Comparison of ENCODE assay signal across 9 mouse cellular contexts in genomic region chr19:37531200-37531845, GRCm38 (mm10). TPM values are rescaled to one million over a fixed set of nuclear protein-coding genes. Genes with fewer than 3 reads are reported as not detected.
DNase-seq lines count a peak whose midpoint lies in the region; ATAC-seq and TF ChIP-seq lines count a peak whose summit lies in the region.
"Had no signal": no experiment of that assay in that cellular context is flagged by ENCODE, and none has a peak within 500 bp of the region (broad histone marks: within the 10 kb centered on the region; RNA-seq: fewer than 3 reads in every experiment).

No protein-coding gene starts in this region.

- no peak overlapping the region for H3K4me3 ChIP-seq in intestine, postnatal 0 days (ENCODE audit: low read depth, low read length)
- no peak overlapping the region for H3K4me3 ChIP-seq in intestine, embryonic 15.5 days (replicated peaks)
- no peak overlapping the region for H3K4me3 ChIP-seq in MEL (ENCODE audit: control insufficient read depth in 1 of 2, insufficient read depth in 1 of 2, low read depth in 2 of 2, low read length in 2 of 2)
- no peak overlapping the region for H3K4me3 ChIP-seq in intestine, embryonic 16.5 days (ENCODE audit: low read length)
- no peak overlapping the region for H3K4me3 ChIP-seq in midbrain, embryonic 10.5 days
- H3K4me3 ChIP-seq: neural tube, embryonic 12.5 days had no signal

- TF ChIP-seq POLR2A in MEL (IDR thresholded peaks at IDR 0.05; ENCODE audit: control insufficient read depth in 1 of 2, insufficient read depth in 1 of 2, low read depth in 1 of 2, low read length in 2 of 2, poor library complexity in 1 of 2), result no peak

- no peaks in the 10 kb centered on the region for H3K9me3 ChIP-seq in intestine, postnatal 0 days (ENCODE audit: control insufficient read depth)
- H3K9me3 ChIP-seq in intestine, embryonic 15.5 days, result no peaks in the 10 kb centered on the region
- no peaks in the 10 kb centered on the region for H3K9me3 ChIP-seq in MEL (replicated peaks; ENCODE audit: insufficient read depth, low read length)
- H3K9me3 ChIP-seq in intestine, embryonic 16.5 days (ENCODE audit: control insufficient read depth, low read length), result no peaks in the 10 kb centered on the region
- H3K9me3 ChIP-seq in midbrain, embryonic 10.5 days (replicated peaks), result no peaks in the 10 kb centered on the region
- H3K9me3 ChIP-seq: neural tube, embryonic 12.5 days had no signal

- H3K27ac ChIP-seq in intestine, postnatal 0 days (ENCODE audit: low read depth, low read length), result no peak overlapping the region
- no peak overlapping the region for H3K27ac ChIP-seq in intestine, embryonic 15.5 days
- no peak overlapping the region for H3K27ac ChIP-seq in MEL (ENCODE audit: control insufficient read depth, low read depth, low read length)
- H3K27ac ChIP-seq in intestine, embryonic 16.5 days (ENCODE audit: low read length), result no peak overlapping the region
- no peak overlapping the region for H3K27ac ChIP-seq in midbrain, embryonic 10.5 days (replicated peaks)
- H3K27ac ChIP-seq: neural tube, embryonic 12.5 days had no signal

- no peaks in the 10 kb centered on the region for H3K36me3 ChIP-seq in intestine, postnatal 0 days (ENCODE audit: control insufficient read depth, insufficient read depth)
- H3K36me3 ChIP-seq in intestine, embryonic 15.5 days, result no peaks in the 10 kb centered on the region
- H3K36me3 ChIP-seq in MEL (ENCODE audit: control insufficient read depth in 1 of 2, insufficient read depth in 2 of 2, low read length in 2 of 2), result peaks cover 0 to 19% of the 10 kb centered on the region in 2 experiments; a peak in 2 of 4 replicates
- no peaks in the 10 kb centered on the region for H3K36me3 ChIP-seq in intestine, embryonic 16.5 days (ENCODE audit: control insufficient read depth, insufficient read depth, low read length)
- H3K36me3 ChIP-seq in midbrain, embryonic 10.5 days, result no peaks in the 10 kb centered on the region
- H3K36me3 ChIP-seq: neural tube, embryonic 12.5 days had no signal

- H3K9ac ChIP-seq in intestine, postnatal 0 days (ENCODE audit: low read depth, low read length), result no peak overlapping the region
- H3K9ac ChIP-seq in intestine, embryonic 15.5 days, result no peak overlapping the region
- no peak overlapping the region for H3K9ac ChIP-seq in MEL (ENCODE audit: control insufficient read depth, low read depth, low read length, poor library complexity, severe bottlenecking)
- H3K9ac ChIP-seq in intestine, embryonic 16.5 days (ENCODE audit: low read depth, low read length), result no peak overlapping the region
- H3K9ac ChIP-seq: neural tube, embryonic 12.5 days had no signal

- WGBS in intestine, postnatal 0 days, result 59% methylated on average over 7 of the region's 7 CpGs
- WGBS in intestine, embryonic 15.5 days, result 61% methylated on average over 7 of the region's 7 CpGs
- 61% methylated on average over 7 of the region's 7 CpGs for WGBS in intestine, embryonic 16.5 days
- WGBS in midbrain, embryonic 10.5 days, result 60% methylated on average over 7 of the region's 7 CpGs

- H3K79me2 ChIP-seq in MEL (ENCODE audit: control insufficient read depth, insufficient read depth, low read length, poor library complexity), result no peaks in the 10 kb centered on the region

- TF ChIP-seq CTCF in intestine, postnatal 0 days (IDR thresholded peaks at IDR 0.05; ENCODE audit: low read depth), result peak; percentile 70
- TF ChIP-seq CTCF in MEL (IDR thresholded peaks at IDR 0.05 in 2 of 3, conservative IDR thresholded peaks at IDR 0.05 in 1 of 3; ENCODE audit: control insufficient read depth in 1 of 3, insufficient read depth in 1 of 3, low read depth in 2 of 3, low read length in 3 of 3, poor library complexity in 1 of 3, severe bottlenecking in 1 of 3), result peak; percentile 57 to 73 (median 67)

- H3K4me1 ChIP-seq in intestine, postnatal 0 days (replicated peaks; ENCODE audit: control insufficient read depth, insufficient read depth, low read length), result no peaks in the 10 kb centered on the region
- no peaks in the 10 kb centered on the region for H3K4me1 ChIP-seq in intestine, embryonic 15.5 days (replicated peaks)
- peaks cover 14 to 23% of the 10 kb centered on the region in 2 experiments for H3K4me1 ChIP-seq in MEL (ENCODE audit: control insufficient read depth in 1 of 2, insufficient read depth in 2 of 2, low read length in 2 of 2)
- no peaks in the 10 kb centered on the region for H3K4me1 ChIP-seq in intestine, embryonic 16.5 days (ENCODE audit: control insufficient read depth, insufficient read depth, low read length)
- H3K4me1 ChIP-seq in midbrain, embryonic 10.5 days, result peaks cover 4% of the 10 kb centered on the region; the same call in 1 of the 2 replicates
- H3K4me1 ChIP-seq: neural tube, embryonic 12.5 days had no signal

- peak; percentile 21 for TF ChIP-seq RAD21 in MEL (IDR thresholded peaks at IDR 0.05; ENCODE audit: low read depth, low read length)

- no peak for ATAC-seq in intestine, postnatal 0 days
- ATAC-seq in intestine, embryonic 15.5 days, result no peak
- no peak for ATAC-seq in intestine, embryonic 16.5 days

- H3K27me3 ChIP-seq in intestine, postnatal 0 days (replicated peaks; ENCODE audit: control insufficient read depth, insufficient read depth, low read length), result no peaks in the 10 kb centered on the region
- no peaks in the 10 kb centered on the region for H3K27me3 ChIP-seq in intestine, embryonic 15.5 days (replicated peaks)
- H3K27me3 ChIP-seq in MEL (ENCODE audit: control insufficient read depth in 1 of 2, insufficient read depth in 2 of 2, low read length in 2 of 2), result no peaks in the 10 kb centered on the region
- no peaks in the 10 kb centered on the region for H3K27me3 ChIP-seq in intestine, embryonic 16.5 days (replicated peaks; ENCODE audit: control insufficient read depth, insufficient read depth, low read length)
- H3K27me3 ChIP-seq in midbrain, embryonic 10.5 days (ENCODE audit: low read depth, poor library complexity, severe bottlenecking), result peaks cover 11% of the 10 kb centered on the region
- H3K27me3 ChIP-seq: neural tube, embryonic 12.5 days had no signal

- DNase-seq in 416B (ENCODE audit: low read depth) (peak; percentile 51), MEL (ENCODE audit: low read depth, low spot score) (peak; percentile 70)
- DNase-seq in layer of hippocampus, postnatal 10 days (ENCODE audit: low spot score in 2 of 2), result peak; percentile 59 to 63
- no peak for DNase-seq in adrenal gland, adult 18-20 months (ENCODE audit: low spot score in 2 of 2)
- DNase-seq in midbrain, embryonic 10.5 days (ENCODE audit: low spot score), result no peak

- H3K4me2 ChIP-seq in intestine, postnatal 0 days (replicated peaks; ENCODE audit: low read depth), result no peak overlapping the region
- no peak overlapping the region for H3K4me2 ChIP-seq in intestine, embryonic 15.5 days (replicated peaks)
- H3K4me2 ChIP-seq in intestine, embryonic 16.5 days (ENCODE audit: low read depth, low read length), result no peak overlapping the region
- H3K4me2 ChIP-seq: neural tube, embryonic 12.5 days had no signal

- no peak for TF ChIP-seq EP300 in MEL (IDR thresholded peaks at IDR 0.05; ENCODE audit: low read depth in 1 of 2, low read length in 2 of 2)

TF ChIP-seq in MEL, 35 proteins besides CTCF, POLR2A, EP300 and RAD21:
- TF ChIP-seq MXI1 (IDR thresholded peaks at IDR 0.05; ENCODE audit: low read depth, low read length) (no peak), SIN3A (IDR thresholded peaks at IDR 0.05; ENCODE audit: low read length) (no peak), SMC3 (IDR thresholded peaks at IDR 0.05; ENCODE audit: low read depth, low read length) (peak; percentile 51), MYB (IDR thresholded peaks at IDR 0.05; ENCODE audit: low read depth, low read length) (no peak), ZNF384 (IDR thresholded peaks at IDR 0.05; ENCODE audit: low read depth, low read length) (no peak), RCOR1 (IDR thresholded peaks at IDR 0.05; ENCODE audit: low read depth, low read length) (no peak), TAL1 (IDR thresholded peaks at IDR 0.05; ENCODE audit: low read length) (no peak), MYC (IDR thresholded peaks at IDR 0.05; ENCODE audit: low read depth, low read length) (0 out of 2 replicates have a peak, but pooled peaks have one; percentile 45), USF2 (IDR thresholded peaks at IDR 0.05; ENCODE audit: borderline replicate concordance in 1 of 2, insufficient read depth in 1 of 2, low read depth in 1 of 2, low read length in 2 of 2) (no peak), JUND (IDR thresholded peaks at IDR 0.05; ENCODE audit: low read depth, low read length) (no peak)

RNA-seq across cellular contexts. Expression of gene Exoc6, which starts 18.9 kb away (rescaled TPM):
- 23.3 and 24.6 TPM in 2 replicates for polyA plus RNA-seq in intestine, postnatal 0 days (2015; fragmentation: Nextera tagmentation; extraction: Ambion mirVana)
- 17.8 and 18.9 TPM in 2 replicates for polyA plus RNA-seq in intestine, embryonic 15.5 days (2015; fragmentation: Nextera tagmentation; extraction: Ambion mirVana)
- total RNA-seq in MEL (2012; rRNA removed), result 30.2 and 30.9 TPM in 2 replicates
- polyA plus RNA-seq in MEL (2012; ENCODE audit: insufficient read depth in 1 of 2, insufficient read length in 2 of 2, low read depth in 1 of 2, low replicate concordance in 2 of 2, missing spikeins in 1 of 2), result 10 to 100 TPM in 1 of 2 experiments, not detected in 1; 41.2 TPM
- total RNA-seq in layer of hippocampus, postnatal 10 days (2021), result 10 to 100 TPM; 54.9 to 59.6 TPM
- 21.7 and 23.8 TPM in 2 replicates for polyA plus RNA-seq in intestine, embryonic 16.5 days (2015; fragmentation: Nextera tagmentation; extraction: Ambion mirVana)
- 10 to 100 TPM; 12.9 to 15.3 TPM for total RNA-seq in adrenal gland, adult 18-20 months (2021)
- 7.6 and 7.9 TPM in 2 replicates for polyA plus RNA-seq in midbrain, embryonic 10.5 days (2016; fragmentation: Nextera tagmentation; extraction: Ambion mirVana)

Comparison
In these comparisons a context has a peak if more than half of its experiments do, and no peak if none do; other contexts are left out.
1. DNase-seq: peak in 416B (single experiment), MEL (single experiment) and layer of hippocampus, postnatal 10 days (2 of 2); none in adrenal gland, adult 18-20 months (0 of 2) and midbrain, embryonic 10.5 days (single experiment).